Mouse (Mus musculus): ENCODE data around the gene Agap2.
"Not testable (repeated sequence)": the region's sequence is repeated elsewhere in the genome, so short reads cannot be mapped to it uniquely, and the experiment has no call there.

Agap2 gene

GRCm38 (mm10) chr10:127059968-127060916 is 14.8 kb upstream of the Agap2 start, which contains the start of gene March9:
Gene March9, minus strand, starts transcription at chr10:127060184.
- peak; percentile 84 for DNase-seq

- DNase-seq: no peak
Measured at GRCm38 (mm10) chr10:127061085-127061484, 14.0 kb upstream of the Agap2 start.

- no peak for DNase-seq
Measured at GRCm38 (mm10) chr10:127061513-127061912, 13.6 kb upstream of the Agap2 start.

- DNase-seq: not testable (repeated sequence)
Measured at GRCm38 (mm10) chr10:127062101-127062500, 13.0 kb upstream of the Agap2 start.

- DNase-seq: no peak
Measured at GRCm38 (mm10) chr10:127062503-127062902, 12.6 kb upstream of the Agap2 start.

- DNase-seq: peak; percentile 96
Measured at GRCm38 (mm10) chr10:127063239-127063872, 11.7 kb upstream of the Agap2 start, which contains the start of gene Cdk4. Gene Cdk4, plus strand, starts transcription at chr10:127063534.

- DNase-seq: no peak
Measured at GRCm38 (mm10) chr10:127063913-127064870, 10.9 kb upstream of the Agap2 start.

GRCm38 (mm10) chr10:127065981-127066380 is 9.1 kb upstream of the Agap2 start:
- DNase-seq: no peak

- DNase-seq: no peak
Measured at GRCm38 (mm10) chr10:127066519-127067018, 8.5 kb upstream of the Agap2 start.

GRCm38 (mm10) chr10:127068360-127069038 is 6.6 kb upstream of the Agap2 start:
- no peak for DNase-seq

- no peak for DNase-seq
Measured at GRCm38 (mm10) chr10:127069281-127070189, 5.5 kb upstream of the Agap2 start.

- peak; percentile 48 for DNase-seq
Measured at GRCm38 (mm10) chr10:127070190-127071121, 4.6 kb upstream of the Agap2 start, which contains the start of gene Tspan31. Gene Tspan31, minus strand, starts transcription at chr10:127070264.

GRCm38 (mm10) chr10:127071203-127071602 is 3.9 kb upstream of the Agap2 start:
- no peak for DNase-seq

- DNase-seq: not testable (repeated sequence)
Measured at GRCm38 (mm10) chr10:127072270-127072669, 2.8 kb upstream of the Agap2 start.

- not testable (repeated sequence) for DNase-seq
Measured at GRCm38 (mm10) chr10:127072969-127073368, 2.1 kb upstream of the Agap2 start.

GRCm38 (mm10) chr10:127073981-127074380 is 1.1 kb upstream of the Agap2 start:
- DNase-seq: no peak

- peak; percentile 35 for DNase-seq
Measured at GRCm38 (mm10) chr10:127075651-127076050, 567 bp downstream of the Agap2 start.

GRCm38 (mm10) chr10:127076082-127076481 is 998 bp downstream of the Agap2 start:
- DNase-seq: peak; percentile 74

GRCm38 (mm10) chr10:127077515-127077914 is 2.4 kb downstream of the Agap2 start:
- DNase-seq: no peak

Data from thymus, postnatal 4 days (tissue).